Mouse (Mus musculus) neural tube, embryonic 15.5 days (tissue): ENCODE data around the gene Mfsd12. TPM values are rescaled to one million over a fixed set of nuclear protein-coding genes. Genes with fewer than 3 reads are reported as not detected.

Experiments used
- ATAC-seq: fragments of 200-750 bp; cut with Nextera tagmentation; 2 replicates; pipeline ENCODE4 v1.8.0; 2017; ENCODE audit warnings: mild to moderate bottlenecking, moderate TSS enrichment, moderate library complexity; ENCODE audit not compliant: low FRiP score
- H3K27ac ChIP-seq: fragments of 300-500 bp; sonication (generic); replicated peaks from 2 replicates; pipeline ENCODE4 v1.5.1; 2015; ENCODE audit warnings: mild to moderate bottlenecking, inconsistent platforms
- H3K27me3 ChIP-seq: fragments of 300-500 bp; sonication (generic); replicated peaks from 2 replicates; pipeline ENCODE4 v1.6.1; 2015; ENCODE audit warnings: inconsistent platforms
- H3K36me3 ChIP-seq: fragments of 300-500 bp; sonication (generic); 2 replicates; pipeline ENCODE4 v1.6.1; 2015; ENCODE audit warnings: inconsistent platforms
- H3K4me1 ChIP-seq: fragments of 300-500 bp; sonication (generic); 2 replicates; pipeline ENCODE4 v1.6.1; 2015; ENCODE audit warnings: inconsistent platforms
- H3K4me2 ChIP-seq: fragments of 300-500 bp; sonication (generic); 2 replicates; pipeline ENCODE4 v1.6.1; 2015; ENCODE audit warnings: inconsistent platforms, mild to moderate bottlenecking, moderate library complexity
- H3K4me3 ChIP-seq: fragments of 300-500 bp; sonication (generic); replicated peaks from 2 replicates; pipeline ENCODE4 v1.5.1; 2015; ENCODE audit warnings: mild to moderate bottlenecking, inconsistent platforms
- H3K9ac ChIP-seq: fragments of 300-500 bp; sonication (generic); replicated peaks from 2 replicates; pipeline ENCODE4 v1.6.1; 2015; ENCODE audit warnings: mild to moderate bottlenecking, inconsistent platforms
- H3K9me3 ChIP-seq: fragments of 300-500 bp; sonication (generic); replicated peaks from 2 replicates; pipeline ENCODE4 v1.6.1; 2016; ENCODE audit warnings: inconsistent platforms
- whole genome bisulfite sequencing: fragments of 180-500 bp; shearing (Covaris S2); methylation state at CpG from one replicate; pipeline ENCODE4 v1.1.7; 2015; ENCODE audit warnings: mixed read lengths; 5-methylcytosine and 5-hydroxymethylcytosine counted together
- polyA plus RNA-seq: library from polyadenylated mRNA; unstranded; fragments of >200 nt; fragmentation: Nextera tagmentation; extraction: Ambion mirVana; gene quantifications from 2 replicates; pipeline ENCODE4 v1.2.1, GENCODE M21; 2015

Gene Mfsd12
- polyA plus RNA-seq, 1 experiment from 2014 or later, result 22.9 TPM

DNA sequence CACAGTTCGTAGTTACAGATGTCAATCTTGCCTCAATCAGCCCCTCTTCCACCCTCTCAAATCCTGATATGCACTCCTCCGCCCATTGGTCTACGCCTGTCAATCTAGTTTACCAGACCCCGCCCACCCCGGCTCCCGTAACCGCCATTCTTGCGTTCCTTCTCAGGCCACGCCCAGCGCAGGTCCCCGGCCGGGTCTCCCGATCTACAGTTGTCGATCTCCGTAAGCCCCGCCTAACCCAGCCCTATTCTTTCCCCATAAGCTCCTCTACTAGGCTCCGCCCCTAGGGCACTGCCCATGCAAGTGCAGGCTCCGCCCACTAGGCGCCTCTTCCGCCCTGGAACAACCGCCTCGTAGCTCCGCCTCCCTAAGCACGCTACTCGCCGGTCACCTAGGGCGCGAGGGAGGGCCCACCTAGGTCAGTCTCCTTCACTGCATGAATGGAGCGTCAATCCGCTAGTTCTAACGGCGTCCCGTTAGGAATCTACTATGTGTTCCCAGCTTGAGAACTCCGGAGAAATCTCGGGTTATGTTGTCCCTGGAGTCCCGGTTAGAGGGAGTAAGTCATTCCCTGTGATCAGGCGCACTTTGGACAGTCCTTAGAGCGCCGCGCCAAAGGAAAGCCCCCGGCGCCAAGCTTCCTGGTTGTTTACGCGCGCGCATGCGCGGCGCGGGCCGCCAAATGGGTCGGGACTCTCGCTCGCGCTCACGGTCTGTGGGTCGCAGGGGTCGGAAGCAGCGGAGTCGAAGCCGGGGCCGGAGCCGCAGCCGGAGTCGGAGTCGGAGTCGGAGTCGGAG, 36.5 kb upstream of the Mfsd12 start, which contains the start of gene Cactin:
Gene Cactin (plus strand): TSS at position 554 of the 798 bp plus-strand sequence.
- Histone ChIP-seq H3K4me3 (peak within 1 kb of the TSS; percentile 98), H3K9me3 (no peaks in the 10 kb centered on the region), H3K4me1 (peaks cover 36% of the 10 kb centered on the region), H3K9ac (peak within 1 kb of the TSS; percentile 85), H3K4me2 (peak within 1 kb of the TSS; percentile 75), H3K27me3 (no peaks in the 10 kb centered on the region), H3K36me3 (peaks cover 57% of the 10 kb centered on the region), H3K27ac (peak within 1 kb of the TSS; percentile 96)
- peak; percentile 95 for ATAC-seq
- WGBS, result under 1% methylated on average over 60 of the region's 68 CpGs

GRCm38 (mm10) chr10:81321436-81321835, 35.9 kb upstream of the Mfsd12 start:
- H3K36me3 ChIP-seq, result peaks cover 59% of the 10 kb centered on the region
- H3K27me3 ChIP-seq, result no peaks in the 10 kb centered on the region
- H3K9ac ChIP-seq, result peak overlapping the region; percentile 85
- peak overlapping the region; percentile 98 for H3K4me3 ChIP-seq
- H3K9me3 ChIP-seq, result no peaks in the 10 kb centered on the region
- no peak; the same call in 1 of the 2 replicates for ATAC-seq
- 4% methylated on average over 20 of the region's 20 CpGs for WGBS
- H3K27ac ChIP-seq, result peak overlapping the region; percentile 96
- H3K4me1 ChIP-seq, result peaks cover 37% of the 10 kb centered on the region
- H3K4me2 ChIP-seq, result peak overlapping the region; percentile 75

GRCm38 (mm10) chr10:81322444-81322843, 34.8 kb upstream of the Mfsd12 start:
- WGBS, result 96% methylated on average over 27 of the region's 27 CpGs
- no peak overlapping the region for H3K9ac ChIP-seq
- ATAC-seq, result no peak
- no peaks in the 10 kb centered on the region for H3K27me3 ChIP-seq
- H3K27ac ChIP-seq, result no peak overlapping the region
- peak overlapping the region; percentile 75; the same call in 1 of the 2 replicates for H3K4me2 ChIP-seq
- peaks cover 33% of the 10 kb centered on the region for H3K4me1 ChIP-seq
- H3K4me3 ChIP-seq, result peak overlapping the region; percentile 98; the same call in 1 of the 2 replicates
- H3K9me3 ChIP-seq, result no peaks in the 10 kb centered on the region
- H3K36me3 ChIP-seq, result peaks cover 68% of the 10 kb centered on the region

DNA sequence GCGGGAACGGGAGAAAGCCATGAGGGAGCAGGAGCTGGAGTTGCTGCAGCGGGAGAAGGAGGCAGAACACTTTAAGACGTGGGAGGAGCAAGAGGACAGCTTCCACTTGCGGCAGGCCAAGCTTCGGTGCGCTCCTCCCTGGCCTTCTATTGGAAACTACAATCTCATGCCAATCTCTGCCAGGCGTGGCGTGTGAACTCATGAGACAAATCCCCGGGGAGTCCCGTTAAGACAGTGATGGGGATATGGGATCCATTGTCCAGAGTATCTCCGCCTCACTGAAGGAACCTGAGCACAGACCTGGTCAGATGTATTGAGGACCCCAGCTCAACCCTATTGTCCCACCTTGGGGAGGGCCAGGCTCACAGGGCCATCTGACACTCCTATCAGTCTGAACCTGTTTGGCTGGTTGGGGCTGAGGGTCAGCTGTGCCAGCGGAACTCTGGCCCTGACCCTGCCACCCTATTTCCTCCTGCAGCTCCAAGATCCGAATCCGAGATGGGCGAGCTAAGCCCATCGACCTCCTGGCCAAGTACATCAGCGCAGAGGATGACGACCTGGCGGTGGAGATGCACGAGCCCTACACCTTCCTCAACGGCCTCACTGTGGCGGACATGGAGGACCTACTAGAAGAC, 34.0 kb upstream of the Mfsd12 start:
- Histone ChIP-seq H3K4me1 (peaks cover 33% of the 10 kb centered on the region), H3K36me3 (peaks cover 62% of the 10 kb centered on the region), H3K9ac (no peak overlapping the region), H3K4me3 (no peak overlapping the region), H3K27me3 (no peaks in the 10 kb centered on the region), H3K9me3 (no peaks in the 10 kb centered on the region), H3K27ac (no peak overlapping the region), H3K4me2 (no peak overlapping the region)
- 96% methylated on average over 23 of the region's 23 CpGs for WGBS
- ATAC-seq, result no peak

- Histone ChIP-seq H3K36me3 (peaks cover 55% of the 10 kb centered on the region), H3K4me1 (peaks cover 28% of the 10 kb centered on the region), H3K27ac (no peak overlapping the region), H3K27me3 (no peaks in the 10 kb centered on the region), H3K4me2 (no peak overlapping the region), H3K9me3 (no peaks in the 10 kb centered on the region), H3K9ac (no peak overlapping the region), H3K4me3 (no peak overlapping the region)
- ATAC-seq, result no peak
- 95% methylated on average over 18 of the region's 18 CpGs for WGBS
Observed at GRCm38 (mm10) chr10:81323791-81324530, 33.3 kb upstream of the Mfsd12 start.

DNA sequence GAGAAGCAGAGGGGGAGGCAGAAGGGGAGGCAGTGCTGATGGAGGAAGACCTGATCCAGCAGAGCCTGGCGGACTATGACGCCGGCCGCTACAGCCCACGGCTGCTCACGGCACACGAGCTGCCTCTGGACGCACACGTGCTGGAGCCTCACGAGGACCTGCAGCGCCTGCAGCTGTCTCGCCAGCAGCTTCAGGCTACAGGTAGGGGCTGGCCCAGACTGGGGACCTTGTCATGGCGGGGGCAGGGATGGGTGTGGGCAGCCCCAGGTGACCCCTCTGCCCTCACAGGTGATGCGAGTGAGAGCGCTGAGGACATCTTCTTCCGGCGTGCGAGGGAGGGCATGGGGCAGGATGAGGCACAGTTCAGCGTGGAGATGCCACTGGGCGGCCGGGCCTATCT, 32.1 kb upstream of the Mfsd12 start:
- 93% methylated on average over 21 of the region's 21 CpGs for WGBS
- Histone ChIP-seq H3K27me3 (no peaks in the 10 kb centered on the region), H3K27ac (no peak overlapping the region), H3K4me2 (no peak overlapping the region), H3K36me3 (peaks cover 54% of the 10 kb centered on the region), H3K4me3 (no peak overlapping the region), H3K9ac (no peak overlapping the region), H3K4me1 (peaks cover 17% of the 10 kb centered on the region), H3K9me3 (no peaks in the 10 kb centered on the region)
- ATAC-seq, result no peak

- peaks cover 5% of the 10 kb centered on the region; the same call in 1 of the 2 replicates for H3K27me3 ChIP-seq
- 94% methylated on average over 18 of the region's 18 CpGs for WGBS
- H3K9me3 ChIP-seq, result no peaks in the 10 kb centered on the region
- H3K36me3 ChIP-seq, result peaks cover 54% of the 10 kb centered on the region
- H3K27ac ChIP-seq, result no peak overlapping the region
- no peak for ATAC-seq
- no peak overlapping the region for H3K4me2 ChIP-seq
- H3K4me3 ChIP-seq, result no peak overlapping the region
- peaks cover 17% of the 10 kb centered on the region for H3K4me1 ChIP-seq
- H3K9ac ChIP-seq, result no peak overlapping the region
Observed at GRCm38 (mm10) chr10:81325781-81326180, 31.5 kb upstream of the Mfsd12 start.

DNA sequence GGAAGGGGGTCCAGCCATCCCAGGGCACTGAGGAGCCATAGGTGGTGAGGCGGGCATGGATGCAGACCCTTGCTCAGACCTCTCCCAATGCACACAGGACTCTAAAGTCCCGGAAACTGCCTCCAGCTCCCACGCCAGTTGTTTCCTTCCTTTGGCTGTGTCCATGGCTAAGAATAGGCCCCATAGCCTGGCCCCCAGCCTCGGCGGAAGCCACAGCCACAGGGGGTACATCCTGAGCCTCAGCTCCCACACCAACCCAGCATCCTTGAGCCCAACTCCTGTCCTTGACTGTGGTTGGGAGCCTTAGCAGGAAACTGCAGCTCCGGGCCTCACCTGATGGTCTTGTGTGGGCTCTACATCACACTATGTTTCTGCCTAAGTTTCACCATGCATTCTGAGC, 30.4 kb upstream of the Mfsd12 start:
- 0 out of 2 replicates have a peak overlapping the region, but pooled peaks have one; percentile 28 for H3K27ac ChIP-seq

GRCm38 (mm10) chr10:81327959-81328358, 29.3 kb upstream of the Mfsd12 start:
- H3K9ac ChIP-seq, result no peak overlapping the region
- peaks cover 47% of the 10 kb centered on the region for H3K36me3 ChIP-seq
- ATAC-seq, result no peak
- peak overlapping the region; percentile 15; the same call in 1 of the 2 replicates for H3K4me2 ChIP-seq
- H3K27me3 ChIP-seq, result peaks cover 20% of the 10 kb centered on the region
- H3K27ac ChIP-seq, result 0 out of 2 replicates have a peak overlapping the region, but pooled peaks have one; percentile 0
- no peak overlapping the region for H3K4me3 ChIP-seq
- no peaks in the 10 kb centered on the region for H3K9me3 ChIP-seq
- 57% methylated on average over 2 of the region's 2 CpGs for WGBS
- peaks cover 8% of the 10 kb centered on the region; the same call in 1 of the 2 replicates for H3K4me1 ChIP-seq

More for the DNA sequence above, 30.4 kb upstream of the Mfsd12 start:
- H3K4me1 ChIP-seq, result peaks cover 12% of the 10 kb centered on the region
- WGBS, result 82% methylated on average over 6 of the region's 6 CpGs
- ATAC-seq, result no peak
- H3K27me3 ChIP-seq, result peaks cover 9% of the 10 kb centered on the region
- H3K4me3 ChIP-seq, result no peak overlapping the region
- H3K36me3 ChIP-seq, result peaks cover 54% of the 10 kb centered on the region
- no peak overlapping the region for H3K9ac ChIP-seq
- no peaks in the 10 kb centered on the region for H3K9me3 ChIP-seq
- H3K4me2 ChIP-seq, result no peak overlapping the region

- peak within 1 kb of the TSS; percentile 15; the same call in 1 of the 2 replicates for H3K4me2 ChIP-seq
Observed at GRCm38 (mm10) chr10:81328386-81328785, 28.9 kb upstream of the Mfsd12 start, which contains the start of gene Tbxa2r. Gene Tbxa2r, plus strand, starts transcription at chr10:81328731.

More at GRCm38 (mm10) chr10:81328386-81328785, 28.9 kb upstream of the Mfsd12 start, which contains the start of gene Tbxa2r:
- H3K36me3 ChIP-seq, result peaks cover 43% of the 10 kb centered on the region
- H3K9me3 ChIP-seq, result no peaks in the 10 kb centered on the region
- H3K27ac ChIP-seq, result 0 out of 2 replicates have a peak within 1 kb of the TSS, but pooled peaks have one; percentile 0
- no peak for ATAC-seq
- no peak within 1 kb of the TSS for H3K9ac ChIP-seq
- peaks cover 8% of the 10 kb centered on the region; the same call in 1 of the 2 replicates for H3K4me1 ChIP-seq
- H3K27me3 ChIP-seq, result peaks cover 23% of the 10 kb centered on the region
- 14% methylated on average over 10 of the region's 10 CpGs for WGBS
- no peak within 1 kb of the TSS; the same call in 1 of the 2 replicates for H3K4me3 ChIP-seq
